Mouse (Mus musculus) G1E (cell line): Measurements from ENCODE around the gene Ntrk1. TPM values are rescaled to one million over a fixed set of nuclear protein-coding genes. Genes with fewer than 3 reads are reported as not detected.

ENCODE experiments used
- ATAC-seq: 2 replicates; pipeline ENCODE4 v1.8.0; 2016; ENCODE audit warnings: mild to moderate bottlenecking; ENCODE audit not compliant: insufficient number of reproducible peaks, poor library complexity, low FRiP score, severe bottlenecking; ENCODE audit errors: extremely low read depth
- DNase-seq: peaks from one replicate; pipeline ENCODE4 v3.0.0; 2012; ENCODE audit warnings: low spot score
- H3K27me3 ChIP-seq: 2 replicates; pipeline ENCODE4 v1.6.1; 2012; ENCODE audit warnings: mild to moderate bottlenecking, low read length, inconsistent platforms; ENCODE audit not compliant: insufficient read depth
- H3K36me3 ChIP-seq: replicated peaks from 2 replicates; pipeline ENCODE3; 2012; ENCODE audit warnings: mild to moderate bottlenecking, inconsistent platforms
- H3K4me1 ChIP-seq: 2 replicates; pipeline ENCODE4 v1.6.1; 2012; ENCODE audit warnings: low read depth, low read length, inconsistent platforms, mixed read lengths; ENCODE audit not compliant: insufficient read depth
- H3K4me3 ChIP-seq: 2 replicates; pipeline ENCODE4 v1.5.1; 2012; ENCODE audit warnings: low read depth, mild to moderate bottlenecking, inconsistent platforms, low read length, moderate library complexity, mixed read lengths
- H3K9me3 ChIP-seq: replicated peaks from 2 replicates; pipeline ENCODE4 v1.6.1; 2012; ENCODE audit warnings: inconsistent platforms
- CTCF ChIP-seq: IDR thresholded peaks from 2 replicates; pipeline ENCODE4 v1.5.1; 2012; ENCODE audit warnings: low read depth, low read length, inconsistent platforms, mixed read lengths
- GATA1 ChIP-seq: IDR thresholded peaks from 2 replicates; pipeline ENCODE4 v1.6.1; 2012; ENCODE audit warnings: borderline replicate concordance, low read length, inconsistent platforms, mixed read lengths
- GATA2 ChIP-seq: IDR thresholded peaks from 2 replicates; pipeline ENCODE4 v1.6.1; 2012; ENCODE audit warnings: low read depth, low read length, inconsistent platforms, borderline replicate concordance
- POLR2AphosphoS5 ChIP-seq: IDR thresholded peaks from 2 replicates; pipeline ENCODE4 v1.6.1; 2012; ENCODE audit warnings: low read depth, low read length, inconsistent platforms; ENCODE audit not compliant: insufficient replicate concordance
- TAL1 ChIP-seq: conservative IDR thresholded peaks from 2 replicates; pipeline ENCODE4 v1.6.1; 2012; ENCODE audit warnings: low read depth, low read length, inconsistent platforms, mixed read lengths
- polyA plus RNA-seq: library from polyadenylated mRNA; stranded (reverse); fragments of >175 nt; gene quantifications from 2 replicates; pipeline ENCODE4 v1.2.3, GENCODE M21; 2012
- total RNA-seq, 2 experiments: library from RNA; stranded (forward) in 1 of 2; stranded (reverse) in 1 of 2; fragments of 200-1000 nt in 1 of 2; fragments of >200 nt in 1 of 2; fragmentation: Nextera tagmentation in 1 of 2; gene quantifications; 2 replicates each; pipeline ENCODE4 v1.2.3; 2014 to 2017

The Ntrk1 gene
- total and polyA plus RNA-seq, 3 experiments = not detected

GRCm38 (mm10) chr3:87804038-87804677 is 9.2 kb upstream of the Ntrk1 start:
- Histone ChIP-seq H3K4me1 (peaks cover 4% of the 10 kb centered on the region; the same call in 1 of the 2 replicates), H3K36me3 (no peaks in the 10 kb centered on the region), H3K9me3 (no peaks in the 10 kb centered on the region), H3K27me3 (peaks cover 38% of the 10 kb centered on the region), H3K4me3 (no peak overlapping the region)
- TF ChIP-seq POLR2AphosphoS5 (no peak), TAL1 (no peak), GATA2 (no peak), GATA1 (no peak)
- ATAC-seq = no peak
- DNase-seq = no peak

- H3K9me3 ChIP-seq = no peaks in the 10 kb centered on the region
- ATAC-seq (no peak), DNase-seq (no peak)
- peaks cover 4% of the 10 kb centered on the region; the same call in 1 of the 2 replicates for H3K4me1 ChIP-seq
- no peak overlapping the region for H3K4me3 ChIP-seq
- no peaks in the 10 kb centered on the region for H3K36me3 ChIP-seq
- TF ChIP-seq GATA1 = no peak
- no peak for TF ChIP-seq POLR2AphosphoS5
- TF ChIP-seq TAL1 = no peak
- no peak for TF ChIP-seq CTCF
- no peak for TF ChIP-seq GATA2
- peaks cover 52% of the 10 kb centered on the region for H3K27me3 ChIP-seq
These were observed 6.7 kb upstream of the Ntrk1 start for GRCm38 (mm10) chr3:87801681-87802080.

GRCm38 (mm10) chr3:87796736-87797334 is 1.9 kb upstream of the Ntrk1 start, which contains the start of gene Insrr:
TSS of gene Insrr (plus strand) at chr3:87796951.
- Histone ChIP-seq H3K9me3 (no peaks in the 10 kb centered on the region), H3K4me1 (peaks cover 2% of the 10 kb centered on the region; the same call in 1 of the 2 replicates), H3K4me3 (no peak within 1 kb of the TSS), H3K36me3 (no peaks in the 10 kb centered on the region), H3K27me3 (peaks cover 55% of the 10 kb centered on the region)
- no peak for TF ChIP-seq GATA1
- DNase-seq = no peak
- no peak for ATAC-seq

GRCm38 (mm10) chr3:87795336-87796277 is 645 bp upstream of the Ntrk1 start:
- Histone ChIP-seq H3K36me3 (no peaks in the 10 kb centered on the region), H3K27me3 (peaks cover 44% of the 10 kb centered on the region), H3K9me3 (no peaks in the 10 kb centered on the region), H3K4me1 (peaks cover 1% of the 10 kb centered on the region; the same call in 1 of the 2 replicates), H3K4me3 (no peak overlapping the region)
- DNase-seq (peak; percentile 23), ATAC-seq (no peak)
- TF ChIP-seq TAL1 (no peak), GATA1 (no peak), GATA2 (no peak), POLR2AphosphoS5 (no peak), CTCF (no peak)

- no peaks in the 10 kb centered on the region for H3K36me3 ChIP-seq
- H3K27me3 ChIP-seq = peaks cover 13% of the 10 kb centered on the region
- TF ChIP-seq TAL1 = no peak
- TF ChIP-seq CTCF = no peak
- TF ChIP-seq POLR2AphosphoS5 = no peak
- TF ChIP-seq GATA2 = no peak
- TF ChIP-seq GATA1 = no peak
- DNase-seq (no peak), ATAC-seq (no peak)
- no peaks in the 10 kb centered on the region for H3K9me3 ChIP-seq
- H3K4me1 ChIP-seq = no peaks in the 10 kb centered on the region
- H3K4me3 ChIP-seq = no peak overlapping the region
These were observed 5.2 kb downstream of the Ntrk1 start for GRCm38 (mm10) chr3:87789768-87790167.

- H3K27me3 ChIP-seq = peaks cover 9% of the 10 kb centered on the region
- no peak for DNase-seq
- no peaks in the 10 kb centered on the region for H3K4me1 ChIP-seq
- no peaks in the 10 kb centered on the region for H3K9me3 ChIP-seq
- no peaks in the 10 kb centered on the region for H3K36me3 ChIP-seq
- H3K4me3 ChIP-seq = no peak overlapping the region
- TF ChIP-seq TAL1 (no peak), POLR2AphosphoS5 (no peak), GATA2 (no peak), CTCF (no peak), GATA1 (no peak)
- ATAC-seq = no peak
These were observed 5.7 kb downstream of the Ntrk1 start for GRCm38 (mm10) chr3:87789248-87789647.
